Mouse (Mus musculus) midbrain, embryonic 14.5 days (tissue): ENCODE data around the gene Scgb2b27. TPM values are rescaled to one million over a fixed set of nuclear protein-coding genes. Genes with fewer than 3 reads are reported as not detected.

ENCODE experiments used
- polyA plus RNA-seq: library from polyadenylated mRNA; unstranded; fragments of >200 nt; fragmentation: Nextera tagmentation; extraction: Ambion mirVana; gene quantifications from 2 replicates; pipeline ENCODE4 v1.2.1, GENCODE M21; 2014

Scgb2b27 gene
- polyA plus RNA-seq, 1 experiment from 2014 or later: not detected

Other genes starting within 250 kb of the Scgb2b27 start
- not detected in 2 replicates for gene Scgb2b26, start 68.9 kb downstream of the Scgb2b27 start, polyA plus RNA-seq
- not detected in 2 replicates for gene Scgb1b27, start 7.5 kb upstream of the Scgb2b27 start, polyA plus RNA-seq
- not detected in 2 replicates for gene Scgb1b30, start 81.5 kb upstream of the Scgb2b27 start, polyA plus RNA-seq
- gene Wtip, start 119.3 kb upstream of the Scgb2b27 start, polyA plus RNA-seq: 2.8 TPM in 2 replicates
- gene Uba2, start 155.7 kb upstream of the Scgb2b27 start, polyA plus RNA-seq: 159 and 203 TPM in 2 replicates
- 67.7 and 77.4 TPM in 2 replicates for gene Pdcd2l, start 182.7 kb upstream of the Scgb2b27 start, polyA plus RNA-seq
- 192 and 216 TPM in 2 replicates for gene Gpi1, start 216.4 kb upstream of the Scgb2b27 start, polyA plus RNA-seq
- gene Gm6096, start 237.1 kb upstream of the Scgb2b27 start, polyA plus RNA-seq: 0.84 TPM in 1 of 2 replicates, not detected in the other